Mouse (Mus musculus) embryo, embryonic 10 days (tissue): ENCODE measurements around the gene Ccl22.

ENCODE experiments used
- DNase-seq: peaks from one replicate; pipeline ENCODE4 v3.0.0-alpha.2; 2015; ENCODE audit warnings: low spot score

The Ccl22 gene

DNA sequence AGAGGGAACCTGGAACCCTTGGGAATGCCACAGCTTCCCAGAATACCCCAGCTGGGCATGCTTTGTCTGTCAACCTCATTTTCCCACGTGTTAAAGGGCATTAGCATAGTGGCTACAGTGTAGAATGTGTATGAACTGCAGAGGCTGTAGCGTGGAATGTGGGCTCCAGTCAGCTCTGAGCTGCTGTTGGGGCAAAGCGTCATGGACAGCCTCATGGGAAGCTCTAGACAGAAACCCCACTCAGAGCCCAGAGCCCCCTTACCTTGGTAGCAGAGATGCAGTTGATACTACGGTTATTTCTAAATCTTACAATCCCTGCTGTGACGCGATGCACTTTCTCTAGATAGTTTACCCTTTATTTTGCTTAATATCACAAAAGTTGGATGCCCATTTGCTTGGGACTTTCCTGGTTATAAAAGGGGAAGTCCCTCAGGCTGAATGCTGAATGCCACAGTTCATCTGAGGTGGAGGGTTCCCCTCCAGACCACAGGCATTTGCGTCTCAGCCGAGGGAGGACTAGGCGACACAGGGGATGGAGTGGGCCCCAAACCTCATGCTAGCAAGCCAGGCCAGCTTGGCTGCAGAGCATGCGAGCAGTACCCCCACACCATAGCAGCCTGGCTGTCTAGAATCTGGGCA lies 33.6 kb downstream of the Ccl22 start:
- DNase-seq: no peak

DNA sequence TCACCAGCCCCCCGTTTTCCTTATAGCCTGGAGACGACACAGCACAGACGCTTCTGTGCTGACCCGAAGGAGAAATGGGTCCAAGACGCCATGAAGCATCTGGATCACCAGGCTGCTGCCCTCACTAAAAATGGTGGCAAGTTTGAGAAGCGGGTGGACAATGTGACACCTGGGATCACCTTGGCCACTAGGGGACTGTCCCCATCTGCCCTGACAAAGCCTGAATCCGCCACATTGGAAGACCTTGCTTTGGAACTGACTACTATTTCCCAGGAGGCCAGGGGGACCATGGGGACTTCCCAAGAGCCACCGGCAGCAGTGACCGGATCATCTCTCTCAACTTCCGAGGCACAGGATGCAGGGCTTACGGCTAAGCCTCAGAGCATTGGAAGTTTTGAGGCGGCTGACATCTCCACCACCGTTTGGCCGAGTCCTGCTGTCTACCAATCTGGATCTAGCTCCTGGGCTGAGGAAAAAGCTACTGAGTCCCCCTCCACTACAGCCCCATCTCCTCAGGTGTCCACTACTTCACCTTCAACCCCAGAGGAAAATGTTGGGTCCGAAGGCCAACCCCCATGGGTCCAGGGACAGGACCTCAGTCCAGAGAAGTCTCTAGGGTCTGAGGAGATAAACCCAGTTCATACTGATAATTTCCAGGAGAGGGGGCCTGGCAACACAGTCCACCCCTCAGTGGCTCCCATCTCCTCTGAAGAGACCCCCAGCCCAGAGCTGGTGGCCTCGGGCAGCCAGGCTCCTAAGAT lies 34.3 kb downstream of the Ccl22 start:
- DNase-seq: no peak

DNA sequence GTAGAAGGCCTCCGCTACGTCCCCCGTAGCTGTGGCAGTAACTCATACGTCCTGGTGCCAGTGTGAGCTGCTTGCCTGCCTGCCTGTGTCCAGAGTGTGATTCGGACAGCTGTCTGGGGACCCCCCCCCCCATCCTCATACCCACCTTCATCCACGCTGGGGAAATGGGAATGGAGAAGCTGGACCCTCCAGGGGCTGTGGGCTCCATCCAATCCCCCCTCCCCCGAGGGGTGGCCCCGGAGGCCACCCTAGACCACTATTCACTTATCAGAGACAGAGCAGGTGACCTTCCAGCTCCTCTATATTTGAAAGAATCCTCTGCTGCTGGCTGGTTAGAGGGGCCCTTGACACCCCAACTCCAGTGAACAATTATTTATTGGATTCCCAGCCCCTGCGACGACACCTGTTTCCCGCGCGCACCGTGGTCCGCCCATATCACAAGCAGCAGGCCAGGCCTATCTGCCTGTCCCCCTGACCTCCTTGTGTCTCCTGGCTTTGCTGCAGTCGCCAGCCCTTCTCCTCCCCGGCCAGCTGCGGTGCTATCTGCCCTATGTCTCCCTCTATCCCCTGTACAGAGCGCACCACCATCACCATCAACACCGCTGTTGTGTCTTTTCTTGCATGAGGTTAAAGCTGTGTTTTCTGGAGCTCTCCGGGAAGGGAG lies 35.2 kb downstream of the Ccl22 start:
- DNase-seq: no peak

DNA sequence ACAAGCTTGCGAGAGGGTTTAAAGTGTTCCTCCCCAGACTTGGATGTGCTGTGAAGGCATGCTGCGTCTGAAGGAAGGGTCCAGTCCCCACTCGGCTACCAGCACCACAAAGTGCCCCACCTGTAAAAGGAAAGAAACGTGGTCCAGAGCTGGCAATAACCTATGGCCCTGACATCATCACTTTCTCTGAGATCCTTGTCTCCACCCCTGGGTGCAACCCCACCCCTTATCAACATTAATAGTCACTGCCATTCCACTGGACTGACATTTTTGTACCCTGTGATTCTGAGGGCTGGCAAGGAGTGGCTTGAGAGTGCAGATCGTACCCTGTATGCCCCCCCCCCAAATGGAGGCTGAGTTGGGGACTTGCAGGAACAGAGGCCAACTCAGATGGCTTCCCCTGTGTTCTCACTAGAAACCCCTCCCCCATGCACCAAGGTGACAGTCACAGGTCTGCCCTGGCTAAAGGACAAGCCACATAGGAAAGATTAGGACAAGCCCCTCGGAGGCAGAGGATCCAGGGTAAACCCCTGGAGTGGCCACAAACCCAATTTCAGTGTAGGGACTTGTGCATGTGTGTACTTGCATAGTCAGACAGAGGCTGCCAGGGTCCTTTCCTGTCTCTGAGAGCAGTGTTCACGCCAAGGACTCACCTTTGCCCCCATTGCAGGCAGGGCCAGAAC lies 35.9 kb downstream of the Ccl22 start:
- no peak for DNase-seq

DNA sequence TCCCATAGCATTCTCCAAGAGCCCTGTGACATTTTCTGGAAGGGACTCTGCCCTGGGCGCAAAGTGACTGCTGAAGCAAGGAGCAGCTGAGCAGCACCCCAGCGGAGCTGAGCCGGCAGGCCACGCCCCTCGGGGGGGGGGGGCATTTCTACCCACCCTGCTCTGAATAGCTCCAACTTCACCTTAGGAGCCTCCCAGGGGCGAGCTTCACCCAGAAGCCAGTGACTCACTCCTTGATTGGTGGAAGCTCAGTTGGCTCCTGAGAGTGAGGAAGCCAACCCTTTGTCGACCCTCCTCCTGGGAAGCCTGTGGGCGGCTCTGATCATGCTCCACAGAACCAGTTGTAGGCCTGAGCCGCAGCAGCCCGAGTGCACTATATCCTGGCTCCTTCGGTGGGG lies 36.4 kb downstream of the Ccl22 start:
- DNase-seq: no peak

DNA sequence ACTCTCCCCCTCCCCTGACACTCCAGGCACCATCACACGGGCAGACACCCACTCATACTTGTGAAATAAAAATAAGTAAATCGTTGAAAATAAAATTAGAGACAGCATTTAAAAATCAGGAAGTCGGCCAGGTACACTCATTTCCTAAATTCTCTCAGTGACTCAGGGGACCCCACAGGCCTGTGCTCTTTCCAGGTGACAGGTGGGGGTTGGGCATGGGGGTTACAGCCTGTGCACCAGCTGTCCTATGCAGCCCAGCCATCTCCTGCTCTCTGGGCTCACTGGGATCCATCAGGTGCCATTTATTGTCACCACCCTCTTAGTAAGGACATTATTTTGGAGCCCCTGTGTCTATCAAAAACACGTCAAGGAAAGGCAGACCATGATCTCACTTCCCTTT lies 38.5 kb downstream of the Ccl22 start:
- no peak for DNase-seq

DNA sequence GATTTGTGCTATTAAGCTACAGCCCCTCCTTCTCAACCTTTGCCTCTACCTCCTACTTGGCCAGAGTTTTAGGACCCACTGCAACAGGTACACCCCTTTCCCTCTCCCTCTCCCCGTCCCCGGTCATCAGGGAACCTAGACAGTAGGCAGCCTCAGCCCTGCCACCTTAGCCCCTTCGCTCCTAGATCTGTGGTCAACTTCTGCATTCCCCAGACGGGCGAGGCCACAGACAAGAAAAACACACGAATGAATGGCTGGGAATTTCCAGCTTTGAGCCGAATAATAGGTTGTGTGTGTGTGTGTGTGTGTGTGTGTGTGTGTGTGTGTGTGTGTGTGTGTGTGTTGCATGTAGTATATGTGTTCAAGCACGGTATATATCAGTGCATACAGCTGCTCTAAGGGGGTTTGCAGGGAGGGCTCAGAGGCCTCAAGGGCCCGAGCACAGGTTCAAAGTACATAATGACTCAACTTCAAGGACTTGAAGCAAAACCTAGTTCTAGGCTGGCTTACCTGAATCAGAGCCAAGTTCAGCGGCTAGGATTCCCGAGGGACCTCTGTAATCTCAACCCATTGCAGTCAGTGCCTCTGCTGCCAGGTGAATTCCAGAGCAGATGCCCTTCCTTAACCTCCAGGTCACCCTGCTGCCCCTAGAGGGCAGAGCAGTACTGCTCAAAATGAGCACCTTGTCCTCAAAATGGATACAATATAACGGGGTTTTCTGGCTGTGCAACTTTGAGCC lies 40.0 kb downstream of the Ccl22 start:
- DNase-seq: peak; percentile 45

DNA sequence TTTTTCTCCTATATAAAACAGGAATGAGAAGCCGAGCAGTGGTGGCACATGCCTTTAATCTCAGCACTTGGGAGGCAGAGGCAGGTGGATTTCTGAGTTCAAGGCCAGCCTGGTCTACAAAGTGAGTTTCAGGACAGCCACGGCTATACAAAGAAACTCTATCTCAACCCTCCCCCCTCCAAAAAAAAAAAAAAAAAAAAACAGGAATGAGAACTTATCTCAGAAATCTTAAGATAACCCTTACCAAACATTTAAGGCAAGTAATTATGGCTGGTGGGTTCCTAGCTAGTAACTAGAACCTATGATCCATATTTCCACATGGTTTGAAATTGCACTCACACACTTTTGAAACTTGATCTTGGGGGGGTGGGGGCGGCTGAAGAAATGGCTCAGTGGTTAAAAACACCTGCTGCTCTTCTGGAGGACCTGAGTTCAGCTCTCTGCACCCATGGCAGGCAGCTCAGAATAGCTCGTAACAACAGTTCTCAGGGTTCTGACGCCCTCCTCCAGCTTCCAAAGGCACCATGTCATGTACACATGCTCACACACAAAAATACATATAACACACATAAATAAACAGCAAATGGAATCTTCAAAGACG lies 40.7 kb downstream of the Ccl22 start:
- no peak for DNase-seq

DNA sequence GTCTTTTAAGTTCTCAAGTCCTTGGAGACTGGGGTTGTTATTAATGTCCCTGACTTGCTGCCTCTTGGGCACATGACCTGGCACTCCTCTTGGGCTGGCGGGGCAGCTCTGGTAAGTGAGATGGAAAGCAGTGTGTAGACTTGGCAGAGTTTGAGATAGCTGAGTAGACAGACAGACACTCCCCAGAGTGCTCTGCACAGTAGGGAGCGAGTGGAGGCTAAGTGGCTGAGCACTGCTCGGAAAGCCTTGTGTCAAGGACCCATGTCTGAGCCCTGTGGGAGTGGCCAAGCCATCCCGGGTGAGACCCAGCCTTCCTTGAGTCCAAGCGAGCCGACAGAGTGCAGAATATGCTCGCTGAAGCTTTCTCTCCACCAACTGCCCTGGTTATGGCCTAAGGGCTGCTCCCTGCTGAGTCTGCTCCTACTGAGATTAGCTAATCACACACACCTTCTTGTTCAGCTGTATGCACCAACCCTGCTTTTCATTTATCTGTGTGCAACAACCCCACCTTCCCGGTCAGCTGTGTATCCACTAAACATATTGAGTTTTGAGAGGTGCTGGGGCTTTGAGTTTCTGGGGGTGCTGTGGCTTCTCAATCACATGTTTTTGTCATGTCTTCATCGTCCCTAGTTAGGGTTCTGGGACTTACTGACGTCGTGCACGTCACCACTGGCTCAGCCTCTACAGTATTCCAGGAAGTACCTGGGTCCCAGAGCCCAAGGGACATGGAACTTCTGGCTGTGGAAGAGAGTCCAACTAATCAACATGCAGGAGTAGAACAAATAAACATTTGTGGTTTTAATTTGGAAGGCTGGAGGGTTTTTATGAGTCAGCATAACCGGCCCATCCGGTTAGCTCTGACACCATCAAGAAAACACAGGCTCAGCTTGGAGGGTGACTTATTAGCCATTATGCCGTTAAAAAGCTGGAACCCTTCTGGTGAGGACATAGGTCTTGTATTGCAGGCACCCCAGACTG lies 42.4 kb downstream of the Ccl22 start:
- no peak for DNase-seq

DNA sequence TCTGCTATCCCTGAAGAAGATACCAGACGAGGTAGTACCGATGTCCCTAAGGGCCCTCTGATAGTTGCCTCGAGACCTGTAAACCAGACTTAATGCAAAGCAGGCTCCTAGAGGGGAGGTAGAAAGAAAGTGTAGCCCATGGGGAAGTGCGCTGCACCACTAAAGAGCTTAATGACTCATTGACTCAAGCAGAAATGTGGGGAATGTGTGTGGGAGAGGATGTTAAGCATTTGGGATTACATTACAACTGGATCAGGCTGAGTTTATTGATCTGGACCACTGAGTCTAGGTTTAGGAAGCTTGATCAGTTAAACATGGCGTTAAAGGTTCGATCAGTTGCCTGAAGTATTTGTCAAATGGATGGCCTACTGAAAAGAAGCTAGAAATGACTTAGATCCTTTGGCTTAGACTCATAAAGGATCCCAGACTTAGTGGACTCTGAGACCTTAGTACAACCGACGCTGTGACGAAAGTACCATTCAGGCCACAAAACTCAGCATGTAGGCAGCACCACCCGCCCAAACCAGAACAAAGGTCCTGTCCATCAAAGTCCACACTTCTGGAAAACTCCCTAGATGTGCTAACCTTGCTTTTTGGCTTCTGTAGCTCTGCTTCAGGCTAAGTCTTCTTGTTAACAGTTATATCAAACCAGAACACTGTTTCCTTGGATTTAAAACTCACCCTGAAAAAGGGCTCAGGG lies 44.0 kb downstream of the Ccl22 start:
- no peak for DNase-seq

DNA sequence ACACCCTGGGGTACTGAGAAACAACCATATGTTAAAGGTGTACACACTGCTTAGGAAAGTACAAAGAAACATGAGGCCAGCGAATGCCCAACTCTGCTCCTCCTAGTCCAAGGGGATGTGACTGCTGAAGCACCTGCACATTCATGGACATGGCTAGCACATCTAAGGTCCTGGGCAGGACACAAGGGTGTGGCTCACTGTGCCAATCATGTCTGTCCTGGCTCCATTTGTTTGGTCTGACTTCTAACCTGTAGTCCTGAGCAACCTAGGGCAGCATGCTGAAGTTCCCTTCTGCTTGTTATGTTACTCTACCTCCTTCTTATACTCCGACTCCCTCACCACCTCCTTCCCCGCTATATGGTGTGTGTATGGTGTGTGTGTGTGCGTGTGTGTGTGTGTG lies 49.0 kb downstream of the Ccl22 start:
- no peak for DNase-seq

DNA sequence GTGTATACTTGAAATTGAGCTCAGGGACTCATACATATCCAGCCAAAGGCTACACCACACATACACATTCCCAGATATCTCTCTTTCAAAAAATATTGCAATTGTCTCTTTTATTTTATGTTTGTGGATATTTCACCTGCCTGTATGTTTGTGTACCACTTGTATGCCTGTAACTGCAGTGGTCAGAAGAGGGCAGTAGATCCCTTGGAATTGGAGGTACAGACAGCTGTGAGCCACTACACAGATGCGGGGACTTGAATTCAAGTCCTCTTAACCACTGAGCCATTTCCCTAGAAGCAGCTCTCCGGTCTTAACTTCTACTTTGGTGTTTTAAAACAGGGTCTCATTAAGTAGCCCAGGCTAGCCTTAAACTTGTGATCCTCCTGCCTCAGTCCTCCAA lies 49.4 kb downstream of the Ccl22 start:
- DNase-seq: no peak

DNA sequence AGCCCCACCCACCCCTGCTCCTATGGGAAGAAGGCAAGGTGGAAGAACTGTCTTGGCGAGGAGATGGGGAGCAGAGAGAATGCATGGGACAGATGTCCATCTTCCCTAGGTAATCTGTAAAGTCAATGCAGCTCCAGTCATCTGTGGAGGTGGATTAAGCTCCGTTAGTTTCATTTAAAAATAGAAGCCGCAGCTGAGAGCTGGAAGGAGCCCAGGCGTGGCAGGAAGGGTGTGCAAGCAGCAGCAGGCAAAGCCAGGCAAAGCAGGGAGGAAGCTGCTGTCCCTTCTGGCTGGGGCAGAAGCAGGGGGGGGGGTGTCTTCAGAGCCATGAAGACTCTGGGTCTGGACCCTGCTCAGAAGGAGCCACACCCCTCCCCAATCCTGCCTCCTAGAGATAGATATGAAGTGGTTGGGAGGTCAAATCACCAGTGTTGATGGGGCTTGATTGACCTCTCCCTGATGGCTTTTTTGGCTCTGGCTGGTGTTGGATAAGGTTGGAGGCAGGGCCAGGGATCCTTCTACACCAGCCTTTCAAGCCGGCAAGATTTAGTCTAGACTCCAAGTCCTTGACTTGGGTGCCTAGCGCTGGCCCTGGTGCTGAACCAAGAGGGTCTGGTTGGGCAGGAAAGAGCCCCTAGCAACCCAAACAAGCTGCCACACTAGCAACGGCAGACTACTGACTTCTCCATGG lies 55.0 kb downstream of the Ccl22 start:
- DNase-seq: peak; percentile 67
